Mouse (Mus musculus) midbrain, embryonic 10.5 days (tissue): ENCODE data around the gene Gdi2. TPM values are rescaled to one million over a fixed set of nuclear protein-coding genes. Genes with fewer than 3 reads are reported as not detected.
A peak's percentile ranks its signal among the peaks of the same experiment; 100 is the strongest.
"Not testable (repeated sequence)": the region's sequence is repeated elsewhere in the genome, so short reads cannot be mapped to it uniquely, and the experiment has no call there.

Experiments
- DNase-seq: peaks from one replicate; pipeline ENCODE4 v3.0.0-alpha.2; 2017; ENCODE audit warnings: low spot score
- H3K27ac ChIP-seq: fragments of 300-500 bp; sonication (generic); replicated peaks from 2 replicates; pipeline ENCODE4 v1.5.1; 2016; ENCODE audit warnings: mild to moderate bottlenecking
- H3K27me3 ChIP-seq: fragments of 300-500 bp; sonication (generic); 2 replicates; pipeline ENCODE4 v1.6.1; 2016; ENCODE audit warnings: low read depth, mild to moderate bottlenecking; ENCODE audit not compliant: poor library complexity, severe bottlenecking
- H3K36me3 ChIP-seq: fragments of 300-500 bp; sonication (generic); 2 replicates; pipeline ENCODE4 v1.6.1; 2016; ENCODE audit warnings: mild to moderate bottlenecking, moderate library complexity
- H3K4me1 ChIP-seq: fragments of 300-500 bp; sonication (generic); 2 replicates; pipeline ENCODE4 v1.6.1; 2016
- H3K4me3 ChIP-seq: fragments of 300-500 bp; sonication (generic); 2 replicates; pipeline ENCODE4 v1.5.1; 2016; ENCODE audit warnings: mild to moderate bottlenecking, moderate library complexity
- H3K9me3 ChIP-seq: fragments of 300-500 bp; sonication (generic); replicated peaks from 2 replicates; pipeline ENCODE4 v1.6.1; 2016; ENCODE audit warnings: mild to moderate bottlenecking
- WGBS: fragments of 180-500 bp; shearing (Covaris S2); methylation state at CpG from one replicate; pipeline ENCODE4 v1.1.7; 2016; 5-methylcytosine and 5-hydroxymethylcytosine counted together
- polyA plus RNA-seq: library from polyadenylated mRNA; unstranded; fragments of >200 nt; fragmentation: Nextera tagmentation; extraction: Ambion mirVana; gene quantifications from 2 replicates; pipeline ENCODE4 v1.2.1, GENCODE M21; 2016

The Gdi2 gene
- 448 and 462 TPM in 2 replicates for polyA plus RNA-seq

DNA sequence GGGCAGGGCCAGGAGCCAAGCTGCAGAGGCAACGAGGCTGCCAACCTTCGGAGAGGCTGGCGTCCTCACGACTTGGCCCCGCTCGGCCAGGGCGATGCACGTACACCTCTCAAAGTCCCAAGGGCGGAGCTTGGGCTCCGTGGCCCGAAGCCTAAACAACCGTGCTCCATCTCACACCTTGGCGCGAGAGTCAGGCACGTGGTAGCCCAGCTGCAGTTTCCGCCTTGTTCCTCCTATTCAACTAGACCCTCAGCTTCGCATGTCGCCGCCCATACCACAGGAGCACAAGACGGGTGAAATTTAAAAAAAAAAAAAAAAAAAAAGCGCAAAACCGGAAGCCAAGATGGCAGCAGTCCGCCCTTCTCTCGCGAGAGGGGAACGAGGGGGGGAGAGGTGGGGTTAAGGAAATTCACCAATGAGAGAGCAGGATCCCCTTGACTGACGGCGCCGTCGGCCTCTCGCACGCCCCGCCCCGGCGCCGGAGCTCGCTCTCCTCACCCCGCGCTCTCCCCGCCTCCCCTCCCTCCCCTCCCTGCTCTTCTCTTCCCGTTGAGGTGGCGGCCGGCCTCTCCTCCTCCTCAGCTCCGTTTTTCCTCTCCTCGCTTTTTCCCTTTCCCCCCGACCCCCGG is at the start of gene Gdi2:
TSS of gene Gdi2 (plus strand) at position 470 of the 629 bp plus-strand sequence.
- H3K4me3 ChIP-seq, result peak within 1 kb of the TSS; percentile 97
- peak; percentile 95 for DNase-seq
- peak within 1 kb of the TSS; percentile 98 for H3K27ac ChIP-seq
- no peaks in the 10 kb centered on the region for H3K27me3 ChIP-seq
- H3K9me3 ChIP-seq, result peaks cover 6% of the 10 kb centered on the region; the same call in 1 of the 2 replicates
- H3K4me1 ChIP-seq, result peaks cover 34% of the 10 kb centered on the region
- WGBS, result under 1% methylated on average over 39 of the region's 47 CpGs
- H3K36me3 ChIP-seq, result no peaks in the 10 kb centered on the region

GRCm38 (mm10) chr13:3495526-3495925 is 42.3 kb upstream of the Gdi2 start:
- Histone ChIP-seq H3K4me3 (no peak overlapping the region), H3K27me3 (no peaks in the 10 kb centered on the region), H3K27ac (no peak overlapping the region), H3K36me3 (peaks cover 30% of the 10 kb centered on the region), H3K9me3 (no peaks in the 10 kb centered on the region), H3K4me1 (no peaks in the 10 kb centered on the region)
- DNase-seq, result no peak
- WGBS, result 88% methylated on average over 4 of the region's 4 CpGs

DNA sequence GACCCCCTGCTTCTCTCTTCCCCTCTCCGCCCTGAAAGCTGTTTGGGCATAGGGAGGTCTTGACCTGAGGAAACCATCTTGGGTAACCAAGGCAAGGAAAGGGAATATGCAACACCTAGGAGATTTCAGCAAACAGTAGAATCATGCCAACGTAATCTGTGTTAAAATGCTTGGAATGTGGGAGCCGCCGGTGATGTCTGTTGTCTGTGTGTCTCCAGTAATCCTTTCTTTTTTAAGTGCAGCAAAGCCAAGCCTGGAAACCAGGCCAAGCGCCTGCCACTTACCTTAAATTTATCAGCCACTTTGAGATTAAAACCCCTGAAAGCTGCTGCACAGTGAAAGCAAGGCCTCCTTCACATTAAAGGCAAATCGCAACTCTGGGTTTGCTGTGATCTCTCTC is 36.8 kb upstream of the Gdi2 start:
- DNase-seq, H3K27me3 ChIP-seq, H3K27ac ChIP-seq, H3K4me1 ChIP-seq, H3K4me3 ChIP-seq, H3K9me3 ChIP-seq: not testable (repeated sequence)
- WGBS, result 86% methylated on average over 6 of the region's 6 CpGs
- peaks cover 15% of the 10 kb centered on the region for H3K36me3 ChIP-seq

- H3K27ac ChIP-seq, DNase-seq, H3K4me1 ChIP-seq, H3K9me3 ChIP-seq, H3K4me3 ChIP-seq, H3K27me3 ChIP-seq, H3K36me3 ChIP-seq: not testable (repeated sequence)
- 74% methylated on average over 6 of the region's 6 CpGs for WGBS
Measured at GRCm38 (mm10) chr13:3515351-3515750, 22.5 kb upstream of the Gdi2 start.

DNA sequence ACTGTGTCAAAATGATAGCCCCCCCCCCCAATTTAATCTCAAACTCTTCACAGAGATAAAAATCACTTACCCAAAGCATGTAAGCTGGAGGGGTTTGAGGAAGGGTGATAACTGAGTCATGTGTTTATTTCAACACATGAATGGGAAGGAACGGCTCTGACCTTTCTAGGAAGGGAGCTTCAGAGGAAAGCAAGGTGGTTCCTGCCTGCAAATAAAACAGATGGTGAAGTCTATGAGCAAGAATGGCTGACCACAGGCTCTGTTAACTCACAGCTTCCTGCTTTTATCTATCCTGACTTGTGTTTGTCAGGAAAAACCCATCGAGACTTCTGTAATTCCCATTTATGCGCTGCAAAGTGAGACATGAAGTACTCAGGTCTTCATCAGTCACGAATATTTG is 18.5 kb upstream of the Gdi2 start:
- not testable (repeated sequence) for DNase-seq, H3K9me3 ChIP-seq, H3K27me3 ChIP-seq, H3K36me3 ChIP-seq, H3K4me1 ChIP-seq, H3K27ac ChIP-seq, H3K4me3 ChIP-seq
- WGBS, result 75% methylated on average over 4 of the region's 4 CpGs

DNA sequence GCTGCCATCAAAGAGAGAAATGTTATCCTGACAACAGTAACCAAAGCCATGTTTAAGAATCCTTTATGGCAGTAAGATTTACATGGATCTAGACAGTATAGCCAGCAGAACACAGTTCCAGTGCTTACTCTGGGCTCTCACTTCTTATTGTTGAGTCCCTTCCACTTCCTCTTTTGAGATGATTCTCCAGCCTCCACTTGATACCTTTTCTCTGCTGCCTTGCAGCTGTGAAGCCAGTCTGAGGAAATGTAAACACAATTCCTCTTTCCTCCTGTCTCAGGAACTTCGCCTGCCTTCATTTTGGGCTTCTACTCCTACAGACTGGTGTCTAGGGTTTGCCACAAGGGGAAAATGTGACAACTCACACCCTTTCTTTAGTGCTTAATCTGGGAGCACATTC is 17.9 kb upstream of the Gdi2 start:
- WGBS, result 54% methylated on average over 1 of the region's 1 CpGs
- H3K4me1 ChIP-seq, H3K9me3 ChIP-seq: not testable (repeated sequence)

GRCm38 (mm10) chr13:3523459-3523858 is 14.4 kb upstream of the Gdi2 start:
- Histone ChIP-seq H3K9me3 (no peaks in the 10 kb centered on the region), H3K4me3 (no peak overlapping the region), H3K27me3 (no peaks in the 10 kb centered on the region), H3K27ac (no peak overlapping the region), H3K4me1 (no peaks in the 10 kb centered on the region), H3K36me3 (no peaks in the 10 kb centered on the region)
- WGBS, result 78% methylated on average over 6 of the region's 6 CpGs
- no peak for DNase-seq

More for the DNA sequence above, 17.9 kb upstream of the Gdi2 start:
- H3K27ac ChIP-seq, H3K4me3 ChIP-seq, DNase-seq, H3K27me3 ChIP-seq, H3K36me3 ChIP-seq: not testable (repeated sequence)

DNA sequence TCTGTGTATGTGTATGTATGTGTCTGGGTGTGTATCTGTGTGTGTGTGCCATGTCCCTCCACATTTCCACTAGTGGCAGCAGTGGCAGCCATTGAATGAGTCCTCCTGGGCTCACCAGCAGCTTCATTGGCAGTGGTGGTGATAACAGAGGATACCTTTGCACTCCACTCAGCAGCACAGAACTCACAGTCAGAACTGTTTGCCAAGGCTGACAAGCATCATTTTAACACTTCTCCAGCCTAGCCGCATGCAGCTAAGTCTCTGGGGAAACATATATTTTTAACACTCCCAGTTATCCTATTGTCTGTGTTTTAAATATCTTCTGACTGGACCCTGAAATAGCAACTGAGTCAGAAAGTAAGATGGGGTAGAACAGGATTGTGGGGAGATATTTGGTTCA is 13.9 kb upstream of the Gdi2 start:
- H3K4me1 ChIP-seq, result no peaks in the 10 kb centered on the region
- H3K27me3 ChIP-seq, result no peaks in the 10 kb centered on the region
- H3K27ac ChIP-seq, result no peak overlapping the region
- H3K9me3 ChIP-seq, result no peaks in the 10 kb centered on the region
- DNase-seq, result no peak
- no peak overlapping the region for H3K4me3 ChIP-seq
- 84% methylated on average over 1 of the region's 1 CpGs for WGBS
- no peaks in the 10 kb centered on the region for H3K36me3 ChIP-seq

DNA sequence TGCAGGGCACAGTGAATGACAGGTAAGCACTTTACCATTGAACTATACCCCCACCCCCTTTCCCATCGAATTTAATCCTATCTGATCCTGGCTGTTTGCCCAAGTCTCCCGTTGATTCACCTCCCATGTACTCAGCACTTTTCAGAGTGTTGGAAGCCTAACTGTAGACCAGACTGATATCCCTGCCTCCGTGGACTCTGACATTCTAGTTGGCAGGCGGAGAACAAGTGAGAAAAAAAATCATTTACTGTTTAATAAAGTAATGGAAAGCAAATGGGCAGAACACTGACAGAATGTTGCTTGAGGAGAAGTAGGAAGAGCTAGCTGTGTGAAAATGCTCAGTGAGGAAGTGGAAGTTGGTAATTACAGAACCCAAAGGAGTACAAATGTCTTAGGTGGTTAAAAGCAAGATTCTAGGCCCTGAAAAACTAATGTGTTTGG is 12.2 kb upstream of the Gdi2 start:
- H3K4me1 ChIP-seq, result peaks cover 2% of the 10 kb centered on the region; the same call in 1 of the 2 replicates
- no peak for DNase-seq
- H3K27me3 ChIP-seq, result no peaks in the 10 kb centered on the region
- no peak overlapping the region for H3K27ac ChIP-seq
- no peaks in the 10 kb centered on the region for H3K36me3 ChIP-seq
- H3K9me3 ChIP-seq, result no peaks in the 10 kb centered on the region; the same call in 1 of the 2 replicates
- WGBS, result 71% methylated on average over 4 of the region's 4 CpGs
- H3K4me3 ChIP-seq, result no peak overlapping the region

GRCm38 (mm10) chr13:3526328-3526727 is 11.5 kb upstream of the Gdi2 start:
- peaks cover 3% of the 10 kb centered on the region; the same call in 1 of the 2 replicates for H3K4me1 ChIP-seq
- no peaks in the 10 kb centered on the region; the same call in 1 of the 2 replicates for H3K9me3 ChIP-seq
- no peaks in the 10 kb centered on the region for H3K27me3 ChIP-seq
- H3K36me3 ChIP-seq, result no peaks in the 10 kb centered on the region
- 88% methylated on average over 8 of the region's 8 CpGs for WGBS
- H3K4me3 ChIP-seq, result no peak overlapping the region
- DNase-seq, result peak; percentile 3
- H3K27ac ChIP-seq, result no peak overlapping the region

DNA sequence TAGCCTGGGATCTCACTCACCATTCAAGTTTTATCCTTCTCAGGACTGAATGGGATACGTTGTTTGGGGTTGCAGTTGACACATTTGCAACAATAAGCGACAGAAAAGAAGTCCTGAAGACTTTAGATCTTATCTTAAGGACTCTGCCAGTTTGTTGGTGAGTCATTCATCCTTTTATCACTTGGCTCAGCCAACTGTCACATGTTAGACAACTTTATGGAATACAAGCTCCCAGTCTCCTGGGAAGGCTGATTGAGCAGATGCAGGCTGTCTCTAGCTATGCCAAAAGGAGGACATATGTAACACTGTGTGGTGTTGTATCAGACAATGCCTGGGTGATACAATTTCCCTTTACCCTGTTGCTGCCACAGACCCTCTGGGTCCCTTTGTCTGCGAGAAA is 7.4 kb upstream of the Gdi2 start:
- Histone ChIP-seq H3K9me3 (peaks cover 5% of the 10 kb centered on the region; the same call in 1 of the 2 replicates), H3K27me3 (no peaks in the 10 kb centered on the region), H3K4me3 (no peak overlapping the region), H3K4me1 (peaks cover 3% of the 10 kb centered on the region; the same call in 1 of the 2 replicates), H3K36me3 (no peaks in the 10 kb centered on the region), H3K27ac (no peak overlapping the region)
- WGBS, result 64% methylated on average over 3 of the region's 3 CpGs
- no peak for DNase-seq

DNA sequence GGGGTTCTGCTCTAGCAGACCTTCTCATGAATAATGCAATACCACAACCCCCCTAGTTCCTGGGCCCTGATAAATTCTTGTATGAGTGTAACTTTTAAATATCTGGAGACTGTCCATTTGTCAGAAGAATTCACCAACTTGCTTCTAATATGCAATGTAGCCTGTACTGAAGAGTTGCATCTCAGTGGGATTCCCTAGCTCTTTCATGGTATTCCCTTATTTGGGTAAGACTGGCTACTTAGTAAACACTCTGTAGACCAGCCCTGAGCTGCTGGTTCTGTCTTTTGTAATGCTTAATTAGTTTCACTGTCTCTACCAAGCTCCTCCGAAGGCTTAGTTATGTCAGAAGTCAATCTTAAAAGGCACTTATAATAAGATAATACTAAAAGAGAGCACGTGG is 6.7 kb upstream of the Gdi2 start:
- DNase-seq, result not testable (repeated sequence)

GRCm38 (mm10) chr13:3531692-3532320 is 6.1 kb upstream of the Gdi2 start:
- Histone ChIP-seq H3K4me1 (peaks cover 5% of the 10 kb centered on the region), H3K9me3 (peaks cover 11% of the 10 kb centered on the region; the same call in 1 of the 2 replicates), H3K27ac (no peak overlapping the region), H3K36me3 (no peaks in the 10 kb centered on the region), H3K4me3 (no peak overlapping the region), H3K27me3 (no peaks in the 10 kb centered on the region)
- no peak for DNase-seq
- 72% methylated on average over 10 of the region's 10 CpGs for WGBS

More for the DNA sequence above, 6.7 kb upstream of the Gdi2 start:
- H3K27me3 ChIP-seq, H3K4me1 ChIP-seq, H3K36me3 ChIP-seq, H3K4me3 ChIP-seq, H3K9me3 ChIP-seq, H3K27ac ChIP-seq: not testable (repeated sequence)
- WGBS, result 67% methylated on average over 2 of the region's 2 CpGs
